Mouse (Mus musculus): ENCODE data around the gene Adar.
A peak's percentile ranks its signal among the peaks of the same experiment; 100 is the strongest.

The Adar gene

DNA sequence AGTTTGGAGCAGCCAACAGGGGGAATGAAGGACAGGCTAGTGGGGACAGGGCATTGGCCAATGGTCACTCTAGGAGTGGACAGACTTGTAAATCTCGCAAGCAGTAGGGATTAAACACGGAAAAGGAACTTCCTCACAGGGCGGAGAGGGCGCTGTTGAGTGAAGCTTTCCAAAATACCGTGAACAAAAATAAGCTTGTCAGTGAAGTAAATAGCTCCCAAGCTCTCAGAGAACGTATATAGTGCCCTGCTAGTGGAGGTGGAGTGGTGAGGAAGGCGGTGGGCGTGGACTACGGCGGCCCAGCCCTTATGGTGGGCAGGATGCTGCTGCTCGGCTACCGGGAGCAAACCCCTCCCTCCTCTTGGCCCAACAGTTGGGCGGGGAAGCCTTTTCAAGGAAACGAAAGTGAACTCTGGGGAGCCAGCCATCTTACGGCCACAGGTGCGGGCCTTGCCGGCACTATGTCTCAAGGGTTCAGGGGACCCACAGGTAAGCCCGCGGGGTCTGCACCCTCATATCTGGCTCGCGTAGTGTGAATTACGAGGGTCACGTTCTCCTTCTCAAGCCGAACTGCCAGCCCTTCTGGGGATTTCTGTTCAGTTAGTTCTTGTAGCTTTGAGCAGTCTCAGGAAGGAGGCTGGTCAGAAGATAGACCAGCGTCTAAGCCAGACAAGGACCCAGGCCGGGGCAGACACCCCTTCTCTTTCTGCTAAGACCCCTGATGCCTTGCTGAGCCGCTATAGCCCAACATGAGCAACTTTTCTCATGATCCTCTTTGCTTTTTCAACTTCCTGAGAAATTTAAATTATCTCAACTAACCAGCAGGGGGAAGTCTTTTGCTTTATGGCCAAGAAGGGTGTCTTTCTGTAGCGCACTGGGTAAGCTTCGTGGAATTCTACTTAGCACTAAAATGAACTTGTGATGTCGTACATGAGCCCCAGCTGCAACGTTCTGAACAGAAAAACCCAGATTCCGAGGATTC is 15.8 kb downstream of the Adar start:
- DNase-seq (ENCODE audit: low spot score), result peak; percentile 45

DNA sequence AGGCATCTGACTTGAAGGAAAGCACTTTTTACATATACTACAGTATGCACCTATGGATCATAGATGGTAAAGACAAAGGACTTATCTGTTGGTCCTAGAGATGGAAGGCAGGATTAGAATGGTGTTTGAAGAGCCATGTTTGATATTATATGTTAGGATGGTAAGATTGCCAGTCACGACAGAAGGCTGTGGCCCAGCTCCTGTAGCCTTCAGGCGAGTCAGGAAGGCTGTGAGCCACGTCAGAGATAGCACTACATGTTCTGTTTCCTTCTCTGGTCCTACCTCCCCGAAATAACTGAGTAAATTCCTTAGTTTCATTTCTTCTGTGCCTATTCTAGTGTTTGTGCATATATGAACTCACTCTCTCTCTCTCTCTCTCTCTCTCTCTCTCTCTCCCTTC is 17.3 kb downstream of the Adar start:
- no peak for DNase-seq (ENCODE audit: low spot score)

DNA sequence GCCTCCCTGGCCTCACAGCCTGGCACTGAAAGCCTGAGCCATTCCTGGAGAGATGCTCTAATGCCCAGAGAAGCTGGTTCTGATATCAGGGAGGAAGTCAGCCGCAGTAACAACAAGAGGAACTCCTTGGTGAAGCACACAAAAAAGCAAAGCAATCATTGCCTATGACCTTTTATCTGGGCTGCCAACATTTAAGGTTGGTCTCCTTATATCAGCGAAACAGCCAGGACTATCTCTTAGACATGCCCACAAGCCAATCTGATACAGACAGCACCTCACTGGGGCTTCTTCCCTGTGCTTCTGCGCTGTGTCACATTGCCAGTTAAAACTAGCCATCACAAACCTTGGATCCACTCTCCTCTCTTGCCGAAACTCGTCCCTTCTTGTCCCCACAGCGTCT is 23.7 kb downstream of the Adar start:
- no peak for DNase-seq (ENCODE audit: low spot score)

DNA sequence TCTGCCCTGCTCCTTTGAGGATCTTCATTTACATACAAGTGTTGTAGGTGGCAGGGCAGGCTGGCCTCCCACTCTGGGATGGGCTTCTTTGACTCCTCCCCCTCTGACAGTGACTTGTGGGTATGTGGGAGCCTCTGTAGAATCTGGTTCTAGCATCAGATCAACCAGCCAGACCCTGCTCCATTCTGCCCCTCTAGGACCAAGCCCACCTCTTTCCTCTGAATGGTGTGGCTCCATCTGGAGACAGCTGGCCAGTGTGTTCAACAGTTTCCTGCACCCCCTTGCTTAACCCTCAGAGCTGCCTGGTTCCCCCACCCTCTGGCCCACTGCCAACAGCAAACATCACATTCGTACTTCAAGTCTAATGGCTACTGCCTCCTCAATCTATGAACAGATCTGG is 37.5 kb downstream of the Adar start:
- no peak for DNase-seq (ENCODE audit: low spot score)

DNA sequence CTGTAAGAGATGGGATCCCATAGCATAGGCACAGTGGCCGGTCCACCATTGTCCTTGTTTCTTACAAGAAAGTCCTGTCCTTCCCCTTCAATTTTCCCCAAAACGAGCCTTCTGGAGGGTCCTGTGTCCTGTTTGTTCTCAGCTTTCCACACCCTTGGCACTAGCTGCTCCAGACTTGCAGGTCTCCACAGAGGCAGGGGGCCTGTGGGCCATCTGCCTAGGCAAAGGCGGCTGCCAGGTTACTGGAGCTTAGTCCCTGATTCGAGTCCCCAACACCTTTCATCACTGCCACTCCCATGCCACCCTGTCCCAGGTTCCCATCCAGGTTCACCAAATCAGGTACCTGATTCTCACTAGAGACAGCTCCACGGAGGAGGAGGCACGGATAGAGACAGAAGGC is 40.5 kb downstream of the Adar start:
- no peak for DNase-seq (ENCODE audit: low spot score)

DNA sequence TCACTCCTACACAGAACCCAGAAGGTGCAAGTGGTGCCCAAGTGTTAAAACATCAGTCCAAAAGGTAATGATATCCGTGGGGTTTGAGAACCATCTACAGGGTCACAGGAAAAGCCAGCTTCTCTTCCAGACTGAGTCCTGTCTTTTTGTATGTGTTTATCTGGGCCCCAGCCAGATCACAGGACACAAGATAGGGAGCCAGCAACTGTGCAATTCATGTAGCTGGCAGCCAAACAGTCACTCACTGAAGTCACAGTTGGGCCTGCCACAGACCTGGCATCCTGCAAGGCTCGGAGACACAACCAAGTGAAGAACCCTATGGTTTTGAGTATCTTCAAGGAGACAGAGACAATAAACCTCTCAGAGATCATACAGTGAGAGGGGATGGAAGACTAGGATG is 43.0 kb downstream of the Adar start:
- DNase-seq (ENCODE audit: low spot score), result no peak

DNA sequence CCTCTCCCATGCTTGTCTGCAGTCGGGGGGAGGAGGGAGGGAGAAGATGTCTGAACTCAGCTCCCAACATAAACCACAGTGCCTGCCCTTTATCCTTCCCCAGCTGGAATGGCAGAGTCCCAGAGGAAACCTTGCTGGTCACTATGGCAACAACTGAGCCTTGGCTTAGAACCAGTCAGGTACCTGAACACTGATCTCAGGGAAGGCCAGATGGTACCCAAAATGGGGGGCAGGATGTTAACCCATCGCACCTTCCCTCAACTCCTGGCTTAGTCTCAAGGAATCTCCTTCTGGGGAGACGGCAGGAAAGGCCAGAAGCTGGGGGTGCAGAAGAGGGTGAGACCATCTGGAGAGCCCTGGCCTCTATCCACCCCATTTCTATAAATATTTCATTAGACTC is 45.0 kb downstream of the Adar start:
- no peak for DNase-seq (ENCODE audit: low spot score)

DNA sequence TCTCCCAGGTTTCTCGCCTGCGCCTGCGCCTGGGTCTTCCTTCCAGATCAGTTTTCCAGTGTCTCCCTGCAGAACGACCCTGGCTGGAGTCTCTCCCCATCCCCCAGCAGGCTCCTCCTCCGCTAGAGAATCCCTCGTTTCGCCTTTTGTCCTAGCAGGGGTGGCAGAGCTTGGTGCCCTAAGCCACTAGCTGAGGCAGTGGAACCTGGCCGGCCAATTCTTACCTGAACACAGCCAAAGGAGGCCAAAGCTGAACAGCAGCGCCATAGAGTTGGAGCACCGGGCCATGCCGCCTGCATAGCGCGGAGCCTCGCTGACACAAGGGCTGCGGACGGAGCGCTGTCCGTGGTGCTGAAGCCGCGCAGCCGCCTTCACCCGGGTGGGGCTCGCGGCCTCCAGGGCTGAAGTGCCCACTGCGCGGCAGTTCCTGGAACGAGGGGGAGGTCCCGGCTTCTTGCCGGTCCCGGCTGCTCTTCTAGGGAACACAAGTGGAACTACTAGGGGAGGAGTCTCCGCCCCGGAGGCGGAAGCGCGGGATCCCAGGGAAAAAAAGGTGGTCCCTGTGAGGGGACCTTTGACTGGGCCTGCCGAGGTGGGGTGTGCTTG is 49.4 kb downstream of the Adar start, which contains the start of gene Chrnb2:
TSS of gene Chrnb2 (minus strand) at position 514 of the 606 bp plus-strand sequence.
- DNase-seq (ENCODE audit: low spot score), result no peak

DNA sequence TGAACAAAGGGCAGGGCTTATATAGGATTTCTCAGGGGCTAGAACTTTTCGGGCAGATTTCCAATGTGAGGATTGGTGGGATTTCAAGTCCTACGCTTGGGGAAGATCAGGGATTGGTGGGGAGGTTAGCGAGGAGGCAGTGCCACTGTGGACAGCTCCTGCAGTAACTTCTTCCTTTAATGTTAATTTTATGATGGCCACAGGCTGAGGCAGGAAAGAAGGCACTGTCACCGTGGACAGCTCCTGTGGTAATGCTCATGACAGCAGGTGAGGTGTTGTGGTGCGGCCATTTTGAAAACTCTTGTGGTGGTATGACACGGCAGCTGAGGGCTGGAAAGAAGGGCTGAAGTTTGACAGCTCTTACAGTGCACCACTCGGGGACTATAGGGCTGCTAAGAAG is 54.8 kb downstream of the Adar start:
- DNase-seq (ENCODE audit: low spot score), result no peak

DNA sequence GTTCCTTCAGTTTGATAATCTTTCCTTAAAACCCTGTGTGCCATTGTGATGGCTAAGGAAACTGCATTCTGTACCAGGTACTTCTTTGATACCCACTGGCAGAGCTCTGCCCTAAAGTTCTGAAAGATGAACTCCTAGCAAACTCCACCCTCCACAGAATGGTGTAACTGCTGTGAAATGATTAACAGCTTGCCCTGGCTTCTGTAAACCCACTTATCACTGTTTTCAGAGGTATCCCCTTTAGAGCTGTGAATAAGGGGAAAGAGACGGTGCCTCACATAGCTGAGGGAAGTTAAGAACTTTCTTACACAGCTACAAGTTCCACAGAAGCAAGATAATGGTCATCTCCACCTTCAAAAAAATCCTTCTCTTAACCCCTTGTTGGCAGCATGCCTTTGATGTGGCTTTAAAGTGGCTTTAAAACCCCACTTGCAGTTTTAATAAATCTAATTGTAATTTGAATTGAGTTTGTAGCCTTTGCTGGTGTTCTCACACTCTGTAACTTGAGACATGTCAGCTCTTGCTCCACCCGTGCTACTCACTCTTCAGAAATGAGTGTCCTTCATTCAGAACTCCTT is 55.7 kb downstream of the Adar start:
- DNase-seq (ENCODE audit: low spot score), result no peak

DNA sequence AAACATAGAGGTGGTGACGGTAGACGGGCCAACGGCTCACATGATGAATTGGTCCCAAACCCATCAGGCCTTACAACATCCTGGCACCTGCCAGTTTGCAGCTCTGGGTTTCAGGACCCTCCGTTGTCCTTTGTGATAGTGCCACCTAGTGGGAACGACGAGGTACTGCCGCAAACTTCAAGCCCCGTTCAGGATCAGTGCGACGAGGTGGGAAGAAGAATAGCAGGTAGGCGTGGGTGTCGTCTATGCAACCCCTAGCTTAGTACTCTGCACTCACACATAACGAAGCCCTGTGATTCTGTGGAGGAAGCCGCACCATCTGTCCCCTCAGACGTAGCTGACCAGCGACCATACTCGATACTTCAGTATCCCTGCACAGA is 57.8 kb downstream of the Adar start:
- DNase-seq (ENCODE audit: low spot score), result peak; percentile 26

DNA sequence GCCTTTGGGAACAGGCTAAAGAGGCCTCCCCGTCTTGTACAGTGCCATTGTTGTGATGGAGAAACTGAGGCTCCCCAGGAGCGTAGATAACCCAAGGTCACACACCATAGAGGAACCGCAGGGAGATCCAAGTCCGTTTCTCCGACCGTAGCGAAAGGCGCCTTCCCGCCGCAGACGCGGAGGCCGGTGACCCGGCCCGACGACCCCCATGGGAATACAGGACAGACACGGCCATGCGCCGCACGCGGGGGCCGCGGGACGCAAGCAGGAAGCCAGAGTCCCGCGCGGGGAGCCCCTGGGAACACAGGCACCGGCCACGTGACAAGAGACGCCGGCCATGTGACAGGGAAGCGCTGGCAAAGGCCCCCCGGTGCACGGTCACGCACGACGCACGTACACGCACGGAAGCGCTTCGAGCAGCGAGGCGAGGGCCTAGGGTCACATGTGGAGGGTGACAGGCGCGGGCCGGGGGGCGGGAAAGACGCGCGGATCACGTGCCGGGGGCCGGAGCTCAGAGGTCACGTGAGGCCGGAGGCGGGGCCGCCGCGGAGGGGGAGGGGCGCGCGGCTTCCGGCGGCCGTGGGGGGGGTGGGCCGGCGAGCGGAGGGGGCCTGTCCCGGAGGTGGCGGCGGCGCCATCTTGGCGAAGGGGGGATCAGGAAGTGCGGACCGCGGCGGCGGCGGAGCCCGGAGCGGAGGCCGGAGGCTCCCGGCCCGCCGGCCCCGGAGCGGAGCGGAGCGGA is 58.3 kb downstream of the Adar start, which contains the start of gene Ube2q1:
TSS of gene Ube2q1 (plus strand) at position 649 of the 742 bp plus-strand sequence.
- peak; percentile 92 for DNase-seq (ENCODE audit: low spot score)

DNA sequence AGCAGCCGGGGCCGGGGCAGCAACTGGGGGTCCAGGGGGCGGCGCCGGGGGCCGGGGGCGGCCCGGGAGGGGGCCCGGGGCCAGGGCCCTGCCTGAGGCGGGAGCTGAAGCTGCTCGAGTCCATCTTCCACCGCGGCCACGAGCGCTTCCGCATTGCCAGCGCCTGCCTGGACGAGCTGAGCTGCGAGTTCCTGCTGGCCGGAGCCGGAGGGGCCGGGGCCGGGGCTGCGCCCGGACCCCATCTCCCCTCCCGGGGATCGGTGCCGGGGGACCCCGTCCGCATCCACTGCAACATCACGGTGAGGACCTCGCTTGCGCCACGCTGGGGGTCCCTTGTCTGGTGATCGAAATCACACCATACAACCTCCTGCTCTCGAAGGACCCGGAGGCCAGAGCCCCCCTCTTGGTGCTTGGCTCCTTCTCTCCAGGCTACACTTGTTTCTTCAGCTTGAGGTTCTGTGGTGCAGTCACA is 59.0 kb downstream of the Adar start:
- no peak for DNase-seq (ENCODE audit: low spot score)

DNA sequence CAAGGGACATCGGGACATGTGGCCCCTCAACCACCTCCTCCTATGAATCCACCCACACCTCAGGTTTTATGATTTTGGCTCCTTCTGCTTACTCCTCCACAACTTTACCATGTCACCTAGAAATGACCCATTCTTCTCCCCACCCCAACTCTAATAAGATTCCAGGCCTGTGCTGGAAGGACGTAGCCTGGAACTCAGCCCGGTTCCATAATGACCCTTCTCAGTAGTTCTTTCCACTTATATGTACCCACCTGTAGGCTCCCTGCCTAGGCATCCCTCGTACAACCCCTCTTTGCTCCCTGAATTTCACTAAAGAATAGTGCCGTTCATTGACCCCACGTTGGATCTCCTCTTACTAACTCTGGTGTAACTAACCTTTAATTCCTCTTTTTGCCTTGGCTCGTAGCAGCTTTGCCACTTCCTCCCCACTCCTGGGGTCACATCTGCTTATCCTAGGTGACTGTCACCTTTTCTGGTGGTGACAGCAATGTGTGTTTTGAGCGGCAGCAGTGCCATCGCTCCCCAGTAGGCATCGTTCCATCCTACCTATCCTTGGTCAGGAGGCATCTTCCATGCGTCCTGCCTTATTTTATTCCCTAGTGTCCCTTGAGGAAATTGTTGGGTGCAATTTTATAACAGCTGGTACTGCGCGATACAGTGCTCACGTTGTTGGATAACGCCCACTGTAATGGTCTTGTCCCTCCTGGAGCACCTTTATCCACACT is 59.6 kb downstream of the Adar start:
- DNase-seq (ENCODE audit: low spot score), result no peak

DNA sequence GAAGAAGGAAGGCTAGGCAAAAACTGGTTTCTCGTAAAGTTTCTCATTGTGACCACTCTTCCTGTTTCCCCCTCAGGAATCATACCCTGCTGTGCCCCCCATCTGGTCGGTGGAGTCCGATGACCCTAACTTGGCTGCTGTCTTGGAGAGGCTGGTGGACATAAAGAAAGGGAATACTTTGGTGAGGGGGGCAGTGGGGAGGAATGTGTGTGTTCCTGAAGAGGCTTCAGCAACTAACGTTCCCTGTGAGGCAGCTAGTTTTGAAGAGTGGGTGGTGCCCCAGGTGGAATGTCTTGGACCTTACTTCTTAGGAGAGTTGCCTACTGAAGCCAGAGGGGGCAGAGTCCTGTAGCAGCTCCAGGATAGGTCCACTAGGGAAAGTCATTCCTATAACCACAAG is 61.2 kb downstream of the Adar start:
- no peak for DNase-seq (ENCODE audit: low spot score)

DNA sequence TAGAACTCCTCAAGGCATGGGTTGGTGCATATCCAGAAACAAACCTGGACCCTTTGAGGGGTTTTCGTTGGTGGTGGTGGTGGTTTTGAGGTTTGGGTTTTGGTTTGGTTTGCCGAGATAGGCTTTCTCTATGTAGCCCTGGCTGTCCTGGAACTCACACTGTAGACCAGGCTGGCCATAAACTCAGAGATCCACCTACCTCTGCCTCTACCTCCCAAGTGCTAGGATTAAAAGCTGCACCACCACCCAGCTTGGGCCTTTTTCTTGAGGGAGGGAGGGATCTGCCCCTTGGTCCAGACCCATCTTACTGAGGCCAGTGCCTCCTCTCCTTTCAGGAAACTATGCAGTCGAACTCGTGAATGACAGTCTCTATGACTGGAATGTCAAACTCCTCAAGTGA is 65.3 kb downstream of the Adar start:
- DNase-seq (ENCODE audit: low spot score), result no peak

DNA sequence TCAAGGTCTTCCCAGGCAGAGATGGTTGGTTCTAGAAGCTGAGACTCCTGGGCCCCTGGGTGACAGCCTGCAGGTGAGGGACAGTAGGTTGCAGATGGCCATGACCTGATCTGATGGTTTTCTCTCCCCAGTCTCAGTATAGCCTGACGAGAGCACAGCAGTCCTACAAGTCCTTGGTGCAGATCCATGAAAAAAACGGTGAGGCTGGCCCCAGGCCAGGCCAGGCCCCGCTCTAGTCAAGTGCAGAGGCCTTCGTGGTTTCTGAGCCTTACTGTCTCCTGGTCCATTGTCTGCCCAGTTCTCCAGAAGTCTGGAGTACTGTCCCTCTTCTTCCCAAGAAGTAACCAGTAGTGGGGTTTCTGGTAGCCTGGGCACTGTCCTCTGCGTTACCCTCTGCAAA is 66.8 kb downstream of the Adar start:
- DNase-seq (ENCODE audit: low spot score), result no peak

DNA sequence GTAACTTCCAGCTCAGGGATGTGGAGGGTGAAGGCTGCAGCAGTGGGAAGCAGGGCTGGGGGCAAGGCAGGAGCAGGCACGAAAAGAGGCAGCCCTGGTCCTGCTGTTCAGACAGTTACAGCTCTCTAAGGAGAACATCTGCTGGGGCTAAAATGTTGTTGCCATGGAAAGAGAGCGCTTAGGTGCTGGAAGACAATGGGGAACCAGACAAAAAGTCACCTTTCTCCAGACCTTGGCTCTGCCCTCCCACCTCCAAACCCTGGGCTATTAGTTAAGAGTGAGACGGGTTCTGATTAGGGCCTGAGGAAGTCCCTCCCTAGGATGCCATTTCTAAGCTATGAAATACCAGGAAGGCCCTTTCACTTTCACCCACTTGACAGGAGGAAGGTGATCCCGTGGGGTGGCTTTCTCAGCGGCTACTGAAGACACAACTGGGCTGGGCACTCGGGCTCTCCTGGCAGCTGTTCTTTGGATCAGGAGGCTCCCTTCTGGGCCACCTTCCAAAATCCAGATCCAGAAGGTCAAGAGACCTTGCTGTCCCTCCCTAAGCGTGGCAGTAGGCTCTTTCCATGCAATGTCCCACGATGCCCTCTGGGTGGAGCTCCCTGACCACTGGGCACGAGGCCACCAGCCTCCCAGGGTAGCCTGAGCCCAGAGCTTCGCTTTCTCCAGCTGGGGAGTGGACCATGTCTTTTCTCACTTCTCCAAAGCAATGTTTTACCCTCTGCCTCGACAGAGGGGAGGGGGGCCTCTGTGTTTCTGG is 70.3 kb downstream of the Adar start:
- no peak for DNase-seq (ENCODE audit: low spot score)

DNA sequence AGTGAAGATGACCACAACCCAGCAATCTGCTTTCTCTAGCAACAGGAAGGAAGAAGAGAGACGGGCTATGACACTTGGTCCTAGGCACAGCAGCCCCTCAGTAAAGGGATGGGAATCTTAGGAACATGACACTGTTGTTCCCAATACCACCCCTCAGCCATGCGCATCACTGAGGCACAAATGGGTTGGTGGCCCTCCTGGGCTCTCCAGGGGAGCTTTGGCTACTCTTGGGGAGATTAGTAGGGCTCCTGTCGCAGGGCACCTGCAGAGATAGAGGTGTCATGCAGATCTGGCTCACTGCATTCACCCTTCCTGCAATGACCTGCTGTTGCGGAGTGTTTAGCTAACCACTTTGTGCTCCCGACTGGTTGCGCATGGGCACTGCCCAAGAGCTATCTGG is 71.5 kb downstream of the Adar start:
- DNase-seq (ENCODE audit: low spot score), result no peak

DNA sequence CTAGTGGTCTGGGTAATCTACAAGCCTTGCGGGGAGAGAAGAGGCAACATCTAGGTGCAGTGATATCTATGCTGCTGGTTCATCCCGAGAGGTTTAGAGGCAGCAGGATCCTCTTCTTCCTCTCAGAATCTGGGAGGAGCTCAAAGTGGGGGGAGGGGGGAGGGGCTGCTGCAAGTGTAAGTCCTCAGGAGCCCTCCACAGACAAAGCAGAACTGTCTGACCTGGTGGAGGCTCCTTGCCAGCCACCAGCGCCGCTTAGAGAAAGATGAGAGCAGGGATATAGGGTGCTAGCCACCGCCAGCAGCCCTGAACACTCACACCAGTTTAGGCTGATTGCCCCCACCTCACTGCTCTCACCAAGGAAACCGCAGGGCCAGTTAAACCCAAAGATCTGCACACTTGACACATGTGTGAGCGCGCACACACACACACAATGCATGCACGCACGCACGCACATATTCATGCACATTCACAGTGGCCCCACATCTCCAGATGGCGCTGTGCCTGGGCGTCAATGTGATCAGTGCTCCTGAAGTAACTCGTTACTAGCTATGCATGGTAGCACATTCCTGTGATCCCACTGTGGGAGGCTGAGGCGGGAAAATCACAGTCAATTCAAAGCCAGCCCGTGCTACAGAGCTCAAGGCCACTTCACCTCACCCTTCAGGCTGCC is 74.0 kb downstream of the Adar start:
- DNase-seq (ENCODE audit: low spot score), result no peak

Data from urinary bladder, postnatal 10 days (tissue).